Mouse (Mus musculus): ENCODE results near the gene Asap2. TPM values are rescaled to one million over a fixed set of nuclear protein-coding genes. Genes with fewer than 3 reads are reported as not detected.

Gene Asap2
- polyA plus RNA-seq, 1 experiment from 2014 or later, result 4.3 TPM

DNA sequence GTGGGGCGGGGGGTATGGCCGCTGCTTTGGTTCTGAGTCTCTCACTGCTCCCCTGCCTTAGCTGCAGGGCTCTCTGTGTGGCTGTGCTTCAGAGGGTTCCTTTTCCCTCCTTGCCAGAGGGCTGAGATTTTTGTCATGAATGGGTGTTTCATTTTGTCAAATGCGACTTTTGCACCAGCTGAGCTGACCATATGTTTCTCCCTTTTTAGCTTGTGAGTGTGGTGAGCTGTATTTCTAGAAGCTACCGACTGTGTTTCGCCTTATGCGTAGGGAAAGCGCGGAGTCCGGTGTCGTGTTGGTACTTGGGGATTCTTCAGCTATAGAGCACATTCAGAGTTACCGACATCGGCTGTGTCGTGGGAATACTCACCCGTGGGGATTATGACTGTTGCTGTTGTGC is 149.9 kb downstream of the Asap2 start:
- Histone ChIP-seq H3K4me1 (ENCODE audit: control insufficient read depth, insufficient read depth, low read length) (peaks cover 40% of the 10 kb centered on the region), H3K4me2 (ENCODE audit: low read depth, low read length) (no peak overlapping the region), H3K9me3 (ENCODE audit: control insufficient read depth, low read length) (no peaks in the 10 kb centered on the region), H3K4me3 (ENCODE audit: low read length) (no peak overlapping the region), H3K27me3 (replicated peaks; ENCODE audit: control insufficient read depth, insufficient read depth, low read length) (no peaks in the 10 kb centered on the region), H3K36me3 (ENCODE audit: control insufficient read depth, insufficient read depth, low read length) (no peaks in the 10 kb centered on the region), H3K9ac (ENCODE audit: low read depth, low read length) (no peak overlapping the region), H3K27ac (ENCODE audit: low read length) (no peak overlapping the region)
- 91% methylated on average over 14 of the region's 14 CpGs for WGBS
- ATAC-seq, result no peak

GRCm38 (mm10) chr12:21140741-21141308 is 150.6 kb downstream of the Asap2 start:
- no peak for ATAC-seq
- H3K4me2 ChIP-seq (ENCODE audit: low read depth, low read length), result no peak overlapping the region
- 90% methylated on average over 6 of the region's 6 CpGs for WGBS

DNA sequence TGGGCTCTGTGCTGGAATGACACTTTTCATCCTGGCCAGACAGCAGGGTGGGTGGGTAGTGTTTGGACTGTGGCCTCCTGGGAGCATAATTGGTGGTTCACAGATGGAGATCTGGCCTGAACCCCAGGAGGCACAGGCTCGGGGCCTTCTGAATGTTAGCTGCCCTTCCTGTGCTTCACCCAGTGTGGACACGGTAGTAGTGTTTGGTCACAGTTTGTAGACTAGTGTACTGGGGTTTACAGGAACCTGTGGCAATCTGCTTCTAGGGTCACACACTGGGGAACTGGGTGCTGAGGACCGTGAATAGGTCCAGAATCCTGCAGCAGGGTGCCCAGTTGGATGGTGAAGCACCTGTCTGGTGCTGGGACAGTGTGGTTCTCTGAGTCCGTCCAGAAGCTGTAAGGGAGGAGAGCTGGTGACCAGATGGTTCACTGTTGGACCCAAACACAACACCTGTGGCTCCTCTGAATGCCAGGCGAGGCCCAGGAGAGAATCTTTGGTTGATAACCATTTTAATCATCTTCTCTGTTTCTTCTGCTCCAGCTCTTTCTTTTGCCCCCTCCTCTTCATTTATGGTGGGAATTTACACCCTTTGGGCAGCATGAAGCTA is 151.5 kb downstream of the Asap2 start:
- no peak for ATAC-seq
- Histone ChIP-seq H3K4me1 (ENCODE audit: control insufficient read depth, insufficient read depth, low read length) (peaks cover 25% of the 10 kb centered on the region), H3K4me3 (ENCODE audit: low read length) (no peak overlapping the region), H3K27ac (ENCODE audit: low read length) (no peak overlapping the region), H3K9me3 (ENCODE audit: control insufficient read depth, low read length) (no peaks in the 10 kb centered on the region), H3K36me3 (ENCODE audit: control insufficient read depth, insufficient read depth, low read length) (no peaks in the 10 kb centered on the region), H3K27me3 (replicated peaks; ENCODE audit: control insufficient read depth, insufficient read depth, low read length) (no peaks in the 10 kb centered on the region), H3K4me2 (ENCODE audit: low read depth, low read length) (no peak overlapping the region), H3K9ac (ENCODE audit: low read depth, low read length) (no peak overlapping the region)
- 76% methylated on average over 5 of the region's 5 CpGs for WGBS

More at GRCm38 (mm10) chr12:21140741-21141308, 150.6 kb downstream of the Asap2 start:
- no peaks in the 10 kb centered on the region for H3K36me3 ChIP-seq (ENCODE audit: control insufficient read depth, insufficient read depth, low read length)
- H3K9ac ChIP-seq (ENCODE audit: low read depth, low read length), result no peak overlapping the region
- H3K27me3 ChIP-seq (replicated peaks; ENCODE audit: control insufficient read depth, insufficient read depth, low read length), result no peaks in the 10 kb centered on the region
- H3K9me3 ChIP-seq (ENCODE audit: control insufficient read depth, low read length), result no peaks in the 10 kb centered on the region
- no peak overlapping the region for H3K27ac ChIP-seq (ENCODE audit: low read length)
- H3K4me1 ChIP-seq (ENCODE audit: control insufficient read depth, insufficient read depth, low read length), result peaks cover 34% of the 10 kb centered on the region
- no peak overlapping the region for H3K4me3 ChIP-seq (ENCODE audit: low read length)

GRCm38 (mm10) chr12:21142489-21143254 is 152.4 kb downstream of the Asap2 start:
- Histone ChIP-seq H3K27ac (ENCODE audit: low read length) (no peak overlapping the region), H3K36me3 (ENCODE audit: control insufficient read depth, insufficient read depth, low read length) (no peaks in the 10 kb centered on the region), H3K4me2 (ENCODE audit: low read depth, low read length) (no peak overlapping the region), H3K4me3 (ENCODE audit: low read length) (no peak overlapping the region), H3K27me3 (replicated peaks; ENCODE audit: control insufficient read depth, insufficient read depth, low read length) (no peaks in the 10 kb centered on the region), H3K9ac (ENCODE audit: low read depth, low read length) (no peak overlapping the region), H3K9me3 (ENCODE audit: control insufficient read depth, low read length) (no peaks in the 10 kb centered on the region), H3K4me1 (ENCODE audit: control insufficient read depth, insufficient read depth, low read length) (peaks cover 23% of the 10 kb centered on the region)
- peak; percentile 72 for ATAC-seq
- WGBS, result 56% methylated on average over 9 of the region's 9 CpGs

GRCm38 (mm10) chr12:21144602-21145001 is 154.3 kb downstream of the Asap2 start:
- no peaks in the 10 kb centered on the region for H3K36me3 ChIP-seq (ENCODE audit: control insufficient read depth, insufficient read depth, low read length)
- H3K9me3 ChIP-seq (ENCODE audit: control insufficient read depth, low read length), result no peaks in the 10 kb centered on the region
- no peak overlapping the region for H3K4me3 ChIP-seq (ENCODE audit: low read length)
- no peak overlapping the region for H3K4me2 ChIP-seq (ENCODE audit: low read depth, low read length)
- no peaks in the 10 kb centered on the region for H3K27me3 ChIP-seq (replicated peaks; ENCODE audit: control insufficient read depth, insufficient read depth, low read length)
- 47% methylated on average over 5 of the region's 5 CpGs for WGBS
- ATAC-seq, result peak; percentile 60; the same call in 1 of the 2 replicates
- no peak overlapping the region for H3K27ac ChIP-seq (ENCODE audit: low read length)
- H3K4me1 ChIP-seq (ENCODE audit: control insufficient read depth, insufficient read depth, low read length), result peaks cover 13% of the 10 kb centered on the region
- H3K9ac ChIP-seq (ENCODE audit: low read depth, low read length), result no peak overlapping the region

DNA sequence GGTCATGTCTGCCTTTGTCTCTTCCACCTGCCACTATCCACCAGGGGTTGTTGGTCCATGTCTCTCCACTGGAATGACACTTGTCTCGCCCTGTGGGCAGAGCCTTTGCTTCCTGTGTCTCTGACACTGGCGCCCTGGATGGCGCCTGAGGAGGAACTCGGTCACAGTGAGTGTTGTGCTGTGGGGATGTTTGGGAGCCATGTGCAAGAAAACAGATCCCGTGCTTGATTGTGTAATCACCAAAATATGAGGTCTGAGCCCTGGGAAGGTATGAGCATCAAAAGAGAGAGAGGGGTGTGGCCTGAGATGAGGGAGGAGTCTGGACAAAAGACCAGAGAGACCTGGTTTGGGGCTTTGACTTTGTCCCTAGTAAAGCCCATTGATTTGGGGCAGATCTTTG is 154.8 kb downstream of the Asap2 start:
- Histone ChIP-seq H3K9me3 (ENCODE audit: control insufficient read depth, low read length) (no peaks in the 10 kb centered on the region), H3K27ac (ENCODE audit: low read length) (no peak overlapping the region), H3K4me1 (ENCODE audit: control insufficient read depth, insufficient read depth, low read length) (peaks cover 13% of the 10 kb centered on the region), H3K9ac (ENCODE audit: low read depth, low read length) (no peak overlapping the region), H3K4me3 (ENCODE audit: low read length) (no peak overlapping the region), H3K27me3 (replicated peaks; ENCODE audit: control insufficient read depth, insufficient read depth, low read length) (no peaks in the 10 kb centered on the region), H3K36me3 (ENCODE audit: control insufficient read depth, insufficient read depth, low read length) (no peaks in the 10 kb centered on the region), H3K4me2 (ENCODE audit: low read depth, low read length) (no peak overlapping the region)
- 84% methylated on average over 5 of the region's 5 CpGs for WGBS
- ATAC-seq, result peak; percentile 17; the same call in 1 of the 2 replicates

DNA sequence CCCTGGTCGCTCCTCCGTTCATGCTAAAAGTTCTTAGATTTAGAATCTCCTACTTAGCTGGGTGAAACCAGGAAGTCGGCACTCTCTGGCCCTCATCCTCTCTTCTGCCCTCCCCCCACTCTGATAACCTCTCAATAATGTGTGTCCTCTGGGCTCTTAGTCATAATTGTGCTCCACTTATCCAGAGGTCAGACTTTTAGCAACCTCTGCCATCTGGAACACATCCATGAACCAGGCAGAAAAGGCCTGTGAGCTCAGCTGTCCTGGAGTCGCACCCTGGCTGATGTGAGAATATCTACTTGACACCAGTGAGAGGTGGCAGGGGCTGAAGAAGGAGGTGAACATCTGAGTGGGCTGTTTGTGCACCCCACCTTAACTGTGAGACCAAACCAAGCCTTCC is 156.6 kb downstream of the Asap2 start:
- WGBS, result 60% methylated on average over 4 of the region's 4 CpGs
- ATAC-seq, result no peak

GRCm38 (mm10) chr12:21153279-21153707 is 163.0 kb downstream of the Asap2 start:
- H3K36me3 ChIP-seq (ENCODE audit: control insufficient read depth, insufficient read depth, low read length), result no peaks in the 10 kb centered on the region
- peaks cover 12% of the 10 kb centered on the region for H3K4me1 ChIP-seq (ENCODE audit: control insufficient read depth, insufficient read depth, low read length)
- no peak overlapping the region for H3K4me3 ChIP-seq (ENCODE audit: low read length)
- no peaks in the 10 kb centered on the region for H3K27me3 ChIP-seq (replicated peaks; ENCODE audit: control insufficient read depth, insufficient read depth, low read length)
- no peak overlapping the region for H3K9ac ChIP-seq (ENCODE audit: low read depth, low read length)
- no peaks in the 10 kb centered on the region for H3K9me3 ChIP-seq (ENCODE audit: control insufficient read depth, low read length)
- no peak for ATAC-seq
- WGBS, result 70% methylated on average over 8 of the region's 8 CpGs
- H3K4me2 ChIP-seq (ENCODE audit: low read depth, low read length), result no peak overlapping the region
- no peak overlapping the region for H3K27ac ChIP-seq (ENCODE audit: low read length)

More for the DNA sequence above, 156.6 kb downstream of the Asap2 start:
- H3K4me1 ChIP-seq (ENCODE audit: control insufficient read depth, insufficient read depth, low read length), result peaks cover 7% of the 10 kb centered on the region; the same call in 1 of the 2 replicates
- H3K27ac ChIP-seq (ENCODE audit: low read length), result no peak overlapping the region
- no peaks in the 10 kb centered on the region for H3K9me3 ChIP-seq (ENCODE audit: control insufficient read depth, low read length)
- H3K9ac ChIP-seq (ENCODE audit: low read depth, low read length), result no peak overlapping the region
- H3K4me2 ChIP-seq (ENCODE audit: low read depth, low read length), result no peak overlapping the region
- H3K27me3 ChIP-seq (replicated peaks; ENCODE audit: control insufficient read depth, insufficient read depth, low read length), result no peaks in the 10 kb centered on the region
- H3K4me3 ChIP-seq (ENCODE audit: low read length), result no peak overlapping the region
- H3K36me3 ChIP-seq (ENCODE audit: control insufficient read depth, insufficient read depth, low read length), result no peaks in the 10 kb centered on the region

GRCm38 (mm10) chr12:21155062-21155461 is 164.8 kb downstream of the Asap2 start:
- H3K27ac ChIP-seq (ENCODE audit: low read length), result no peak overlapping the region
- H3K4me1 ChIP-seq (ENCODE audit: control insufficient read depth, insufficient read depth, low read length), result peaks cover 19% of the 10 kb centered on the region
- H3K36me3 ChIP-seq (ENCODE audit: control insufficient read depth, insufficient read depth, low read length), result no peaks in the 10 kb centered on the region
- H3K4me2 ChIP-seq (ENCODE audit: low read depth, low read length), result no peak overlapping the region
- no peaks in the 10 kb centered on the region for H3K27me3 ChIP-seq (replicated peaks; ENCODE audit: control insufficient read depth, insufficient read depth, low read length)
- WGBS, result 48% methylated on average over 4 of the region's 4 CpGs
- no peaks in the 10 kb centered on the region for H3K9me3 ChIP-seq (ENCODE audit: control insufficient read depth, low read length)
- H3K9ac ChIP-seq (ENCODE audit: low read depth, low read length), result no peak overlapping the region
- H3K4me3 ChIP-seq (ENCODE audit: low read length), result no peak overlapping the region
- ATAC-seq, result peak; percentile 16; the same call in 1 of the 2 replicates
